Mouse (Mus musculus): ENCODE data around the gene Nat8f4. TPM values are rescaled to one million over a fixed set of nuclear protein-coding genes. Genes with fewer than 3 reads are reported as not detected.
"Not testable (repeated sequence)": the region's sequence is repeated elsewhere in the genome, so short reads cannot be mapped to it uniquely, and the experiment has no call there.

The Nat8f4 gene
- under 1 TPM; 0.73 to 0.91 TPM for total RNA-seq (2021)

DNA sequence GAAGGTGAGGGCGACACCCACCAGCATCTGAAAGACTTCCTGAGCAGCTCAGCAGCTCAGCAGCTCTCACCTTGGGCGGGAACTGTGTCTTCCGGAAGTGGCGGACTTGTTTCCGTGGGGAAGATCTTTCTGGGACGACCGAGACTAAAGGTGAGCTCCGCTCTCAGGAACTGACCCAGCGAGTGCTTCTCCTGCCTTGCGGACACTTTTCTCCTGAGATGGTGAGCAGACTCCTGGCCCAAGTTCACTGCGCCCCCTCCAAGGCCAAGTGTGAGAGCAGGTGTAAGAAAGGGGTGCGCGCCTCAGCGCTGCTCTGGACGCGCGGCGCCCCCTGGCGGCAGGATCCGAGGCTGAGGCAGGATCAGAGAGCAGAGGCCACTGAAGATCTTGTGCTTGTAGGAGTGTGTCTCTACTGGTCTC, at the start of gene Nat8f4:
Gene Nat8f4 (minus strand): TSS at position 243 of the 420 bp plus-strand sequence.
- intact Hi-C loops (cut with DNase I): loop anchor here (10.0 kb wide), 2 partner anchors 250 to 320 kb away; partner anchors contain the start of gene Alms1
- peak; percentile 48 for DNase-seq (ENCODE audit: low spot score)

DNA sequence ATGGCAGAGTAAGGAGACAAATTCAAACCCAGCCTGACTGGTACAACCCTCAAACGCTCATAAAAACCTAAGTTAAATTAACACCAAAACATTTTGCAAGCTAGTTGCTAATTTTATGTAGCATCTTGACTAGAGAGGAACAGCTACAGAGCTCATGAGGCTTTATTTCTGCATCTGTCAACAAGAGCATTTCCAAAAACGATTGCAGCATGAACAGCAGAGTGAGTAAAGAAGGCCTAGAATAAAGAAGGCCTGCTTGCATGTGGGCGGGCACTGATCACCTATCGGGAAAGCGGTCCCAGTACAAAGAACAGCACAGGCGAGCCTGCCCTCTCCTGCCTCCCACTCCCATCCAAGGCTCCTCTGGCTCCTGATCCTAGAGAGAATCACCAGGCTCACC, 43.9 kb upstream of the Nat8f4 start:
- intact Hi-C loops (cut with DNase I): no loop called here
- DNase-seq (ENCODE audit: low spot score): no peak

- intact Hi-C loops (cut with DNase I): no loop called here
- no peak for DNase-seq (ENCODE audit: low spot score)
Measured at GRCm38 (mm10) chr6:85942469-85942868, 37.8 kb upstream of the Nat8f4 start.

DNA sequence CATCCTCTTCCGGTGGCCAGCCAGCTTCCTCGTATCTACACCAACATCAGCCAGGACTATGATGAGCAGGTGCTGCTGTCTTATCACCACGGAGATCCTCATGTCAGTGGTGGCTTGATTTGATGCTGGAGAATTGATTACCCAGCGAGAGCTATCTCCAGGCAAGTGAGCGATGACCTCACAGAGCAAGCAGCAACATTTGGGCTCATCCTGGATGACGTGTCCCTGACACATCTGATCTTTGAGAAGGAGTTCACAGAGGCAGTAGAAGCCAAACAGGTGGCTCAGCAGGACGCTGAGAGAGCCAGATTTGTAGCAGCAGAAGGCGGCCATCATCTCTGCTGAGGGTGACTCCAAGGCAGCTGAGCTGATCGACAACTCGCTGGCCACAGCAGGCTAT, 34.0 kb upstream of the Nat8f4 start:
- intact Hi-C loops (cut with DNase I): loop anchor here (2.0 to 10.0 kb wide), 3 partner anchors 20 to 426 kb away; partner anchors contain the start of gene Fam136a
- no peak for DNase-seq (ENCODE audit: low spot score)

- DNase-seq (ENCODE audit: low spot score): peak; percentile 84
- intact Hi-C loops (cut with DNase I): loop anchor here (10.0 kb wide), 1 partner anchor 428 kb away; the partner anchor contains the start of gene Fam136a
Measured at GRCm38 (mm10) chr6:85936508-85937465, 32.1 kb upstream of the Nat8f4 start.

GRCm38 (mm10) chr6:85935646-85936045, 31.0 kb upstream of the Nat8f4 start:
- DNase-seq (ENCODE audit: low spot score): no peak
- intact Hi-C loops (cut with DNase I): loop anchor here (10.0 kb wide), 1 partner anchor 429 kb away; the partner anchor contains the start of gene Fam136a

DNA sequence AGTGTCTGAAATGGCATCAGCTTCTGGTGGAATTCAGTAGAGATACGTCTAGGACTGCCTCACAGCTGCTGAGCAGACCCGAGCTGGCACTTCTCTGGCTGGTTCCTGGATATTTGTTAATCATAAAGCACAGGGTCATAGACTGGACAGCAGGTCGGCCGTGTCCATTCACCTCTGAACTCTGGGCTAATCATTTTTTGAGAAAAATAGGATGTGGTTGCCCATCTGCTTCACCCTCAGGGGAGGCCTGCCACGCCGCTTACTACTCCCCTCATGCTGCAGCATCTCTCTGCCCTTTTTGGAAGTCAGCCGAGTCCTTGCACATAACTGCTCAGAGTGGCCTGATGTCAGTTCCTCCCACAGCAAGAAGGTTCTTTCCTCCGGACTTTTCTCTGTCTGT, 29.4 kb upstream of the Nat8f4 start:
- intact Hi-C loops (cut with DNase I): loop anchor here (10.0 kb wide), 1 partner anchor 431 kb away; the partner anchor contains the start of gene Fam136a

DNA sequence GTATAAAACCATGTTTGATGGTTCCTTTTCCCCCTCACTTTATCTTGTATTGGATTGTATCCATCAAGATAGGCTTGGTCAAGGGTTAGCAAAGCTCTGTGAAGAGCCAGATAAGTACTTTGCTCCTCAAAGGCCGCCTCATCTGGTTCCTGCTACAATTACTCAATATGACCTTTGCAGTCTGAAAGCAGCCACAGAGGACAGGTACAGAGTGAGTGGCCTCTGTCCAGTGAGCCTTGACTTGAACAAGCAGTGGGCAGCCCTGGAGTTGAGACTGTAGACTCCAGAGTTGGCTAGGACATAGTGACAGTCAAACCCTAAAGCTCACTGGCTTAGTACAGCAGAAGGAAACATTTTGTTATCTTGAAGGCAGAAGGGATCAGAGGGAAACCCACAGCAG, 24.6 kb upstream of the Nat8f4 start:
- DNase-seq (ENCODE audit: low spot score): no peak

More for the DNA sequence above, 29.4 kb upstream of the Nat8f4 start:
- no peak for DNase-seq (ENCODE audit: low spot score)

GRCm38 (mm10) chr6:85927476-85928464, 23.1 kb upstream of the Nat8f4 start:
- intact Hi-C loops (cut with DNase I): no loop called here
- DNase-seq (ENCODE audit: low spot score): no peak

More for the DNA sequence above, 24.6 kb upstream of the Nat8f4 start:
- intact Hi-C loops (cut with DNase I): no loop called here

GRCm38 (mm10) chr6:85926709-85927108, 22.0 kb upstream of the Nat8f4 start:
- intact Hi-C loops (cut with DNase I): no loop called here
- no peak for DNase-seq (ENCODE audit: low spot score)

GRCm38 (mm10) chr6:85923643-85924042, 19.0 kb upstream of the Nat8f4 start:
- DNase-seq (ENCODE audit: low spot score): no peak
- intact Hi-C loops (cut with DNase I): no loop called here

GRCm38 (mm10) chr6:85919401-85919800, 14.7 kb upstream of the Nat8f4 start:
- no peak for DNase-seq (ENCODE audit: low spot score)
- intact Hi-C loops (cut with DNase I): loop anchor here (5.0 to 10.0 kb wide), 2 partner anchors 43 to 465 kb away; partner anchors contain the start of genes Cct7, Dusp11 and Pradc1

DNA sequence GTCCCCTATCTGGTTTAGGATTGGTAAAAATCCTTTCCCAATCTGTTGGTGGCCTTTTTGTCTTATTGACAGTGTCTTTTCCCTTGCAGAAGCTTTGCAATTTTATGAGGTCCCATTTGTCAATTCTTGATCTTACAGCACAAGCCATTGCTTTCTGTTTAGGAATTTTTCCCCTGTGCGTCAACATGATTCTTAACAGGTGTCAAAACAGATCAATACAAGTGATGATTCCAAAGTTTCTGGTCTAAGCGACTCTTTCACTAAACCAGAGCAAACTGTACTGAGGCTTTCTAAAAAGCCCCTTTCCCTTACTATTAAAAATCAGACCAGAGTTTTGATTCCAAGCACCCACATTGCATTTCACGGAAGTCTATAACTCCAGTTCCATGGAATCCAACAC, 13.7 kb upstream of the Nat8f4 start:
- DNase-seq (ENCODE audit: low spot score): not testable (repeated sequence)
- intact Hi-C loops (cut with DNase I): loop anchor here (5.0 to 10.0 kb wide), 2 partner anchors 44 to 464 kb away; partner anchors contain the start of genes Cct7, Dusp11 and Pradc1

GRCm38 (mm10) chr6:85916596-85916995, 11.9 kb upstream of the Nat8f4 start:
- intact Hi-C loops (cut with DNase I): loop anchor here (5.0 to 10.0 kb wide), 2 partner anchors 46 to 462 kb away; partner anchors contain the start of genes Cct7, Dusp11 and Pradc1
- DNase-seq (ENCODE audit: low spot score): no peak

DNA sequence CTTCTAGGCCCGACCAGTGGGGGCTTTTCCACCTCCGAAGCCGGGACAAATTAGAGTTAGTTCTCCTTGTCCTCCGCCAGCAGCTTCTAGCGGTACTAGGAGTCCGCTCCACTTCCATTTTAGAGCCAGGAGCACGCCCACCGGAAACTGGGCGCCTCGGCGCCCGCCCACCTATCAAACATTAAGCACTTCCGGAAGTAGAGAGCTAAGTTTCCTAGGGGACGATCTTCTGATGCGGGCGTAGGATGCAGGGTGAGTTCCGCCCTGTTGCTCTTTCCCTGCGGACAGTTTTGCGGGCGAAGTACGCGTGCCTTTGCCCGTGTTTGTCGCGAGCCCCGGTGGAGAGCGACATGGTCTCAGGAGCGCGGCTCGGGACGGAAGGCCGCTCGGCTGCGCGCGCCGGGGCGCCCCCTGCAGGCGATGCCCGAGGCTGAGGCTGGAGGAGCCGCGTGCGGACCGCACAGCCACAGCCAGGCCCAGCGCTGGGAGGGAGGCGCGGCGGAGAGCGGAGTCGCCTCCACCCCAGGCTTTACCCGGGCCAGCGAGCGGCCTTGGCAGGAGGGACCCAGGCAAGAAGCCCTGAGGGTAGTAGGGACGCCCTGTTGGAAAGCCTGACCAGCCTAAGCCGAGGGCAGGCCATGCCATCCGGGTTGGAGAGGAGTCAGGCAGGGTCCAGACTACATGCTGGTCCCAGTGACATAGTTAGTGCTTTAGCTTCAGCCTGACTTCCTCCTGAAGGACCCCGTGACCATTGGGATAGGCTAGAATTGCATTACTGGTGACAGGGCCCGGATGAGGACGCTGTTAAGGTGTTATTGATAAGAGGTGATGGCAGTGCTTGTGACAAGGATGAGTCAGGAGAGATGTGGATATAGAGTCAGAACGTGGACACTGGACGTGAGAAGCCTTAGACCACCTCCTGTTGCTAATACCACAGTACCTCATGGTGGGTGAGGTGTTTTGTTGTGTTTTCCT, 11.1 kb upstream of the Nat8f4 start, which contains the start of gene Nat8f1:
Gene Nat8f1 (minus strand): TSS at position 149 of the 975 bp plus-strand sequence.
- peak; percentile 81 for DNase-seq (ENCODE audit: low spot score)
- intact Hi-C loops (cut with DNase I): loop anchor here (5.0 to 10.0 kb wide), 2 partner anchors 46 to 461 kb away; partner anchors contain the start of genes Cct7, Dusp11 and Pradc1

DNA sequence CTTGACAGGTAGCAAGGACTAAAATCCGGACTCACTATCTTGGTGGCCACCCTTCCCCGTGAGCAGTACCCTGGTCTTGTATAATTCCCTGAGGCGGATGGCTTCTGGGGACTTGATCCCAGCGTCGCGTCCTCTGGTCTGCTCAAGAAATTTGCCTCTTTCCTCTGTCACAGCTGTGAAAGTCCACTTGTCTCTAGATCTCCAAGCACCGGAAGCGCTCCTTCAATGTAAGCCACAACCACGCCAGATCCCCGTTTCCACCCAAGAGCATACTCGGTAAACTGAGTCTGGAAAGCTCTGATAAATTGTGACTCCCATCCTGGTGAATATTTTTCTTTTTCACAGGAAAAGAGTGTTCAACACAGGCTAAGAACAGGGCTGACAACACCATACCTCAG, 10.5 kb upstream of the Nat8f4 start:
- intact Hi-C loops (cut with DNase I): loop anchor here (5.0 to 10.0 kb wide), 2 partner anchors 47 to 460 kb away; partner anchors contain the start of genes Cct7, Dusp11 and Pradc1
- DNase-seq (ENCODE audit: low spot score): no peak

- intact Hi-C loops (cut with DNase I): loop anchor here (10.0 kb wide), 1 partner anchor 457 kb away; the partner anchor contains the start of genes Cct7 and Pradc1
- DNase-seq (ENCODE audit: low spot score): no peak
Measured at GRCm38 (mm10) chr6:85911587-85911986, 6.9 kb upstream of the Nat8f4 start, which contains the start of gene Tprkb. Gene Tprkb, plus strand, starts transcription at chr6:85911865.

DNA sequence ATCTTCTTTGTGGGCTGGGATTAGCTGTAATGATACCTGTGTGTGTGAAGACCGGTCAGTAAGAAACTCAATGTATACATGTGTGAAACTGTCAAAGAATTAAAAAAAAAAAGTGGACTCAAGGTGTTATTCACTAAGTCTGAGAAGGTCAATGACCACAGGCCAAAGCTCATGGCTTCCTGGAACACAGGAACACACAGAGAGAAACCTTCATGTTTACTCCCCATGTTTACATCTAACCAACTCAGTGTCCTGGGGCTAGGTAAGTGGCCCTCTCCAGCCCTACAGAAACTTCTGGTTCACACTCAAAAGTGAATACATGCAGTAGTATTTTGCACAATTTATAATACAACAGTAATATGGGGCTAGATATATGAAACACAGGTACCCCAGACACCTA, 5.0 kb upstream of the Nat8f4 start:
- no peak for DNase-seq (ENCODE audit: low spot score)
- intact Hi-C loops (cut with DNase I): loop anchor here (10.0 kb wide), 3 partner anchors 255 to 455 kb away; partner anchors contain the start of genes Alms1, Cct7 and Pradc1
